Comparison of ENCODE assay signal across 16 mouse cellular contexts in the genomic region with DNA sequence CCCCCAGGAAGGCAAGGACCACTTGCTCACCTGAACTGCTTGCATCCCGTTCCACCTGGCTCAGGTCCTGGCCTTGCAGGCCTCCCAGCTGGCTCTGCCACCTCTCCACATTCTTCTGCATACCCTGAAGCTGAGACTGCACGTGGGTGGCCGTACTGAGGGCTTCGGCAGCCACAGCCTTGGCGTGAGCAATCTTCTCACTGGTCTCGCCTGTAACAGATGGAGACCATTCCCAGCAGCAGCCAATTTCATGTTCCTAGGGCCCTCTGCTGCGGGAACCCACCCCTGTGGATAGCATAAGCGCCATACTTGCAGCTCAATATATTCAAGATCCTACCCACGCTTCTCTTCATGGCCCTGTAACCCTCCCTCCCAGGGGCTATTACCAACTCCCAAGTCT.
"Had no signal": no experiment of that assay in that cellular context is flagged by ENCODE, and none has a peak within 500 bp of the region (broad histone marks: within the 10 kb centered on the region; RNA-seq: fewer than 3 reads in every experiment).

No protein-coding gene starts in this region.

- DNase-seq: heart, postnatal 10 days; heart, postnatal 14 days; heart, postnatal 36 days; heart, postnatal 4 days; kidney, adult 11 months; kidney, adult 18-20 months; kidney, adult 2 months; kidney, adult 8-10 months; kidney, adult 9 months; kidney, postnatal 10 days; kidney, postnatal 14 days; kidney, postnatal 25 days; kidney, postnatal 36 days; kidney, postnatal 4 days; layer of hippocampus, adult 9-11 months; layer of hippocampus, postnatal 36 days had no signal
